Mouse (Mus musculus): ENCODE measurements around the gene Klhl29. TPM values are rescaled to one million over a fixed set of nuclear protein-coding genes. Genes with fewer than 3 reads are reported as not detected.

The Klhl29 gene
- polyA plus RNA-seq, 1 experiment = not detected

DNA sequence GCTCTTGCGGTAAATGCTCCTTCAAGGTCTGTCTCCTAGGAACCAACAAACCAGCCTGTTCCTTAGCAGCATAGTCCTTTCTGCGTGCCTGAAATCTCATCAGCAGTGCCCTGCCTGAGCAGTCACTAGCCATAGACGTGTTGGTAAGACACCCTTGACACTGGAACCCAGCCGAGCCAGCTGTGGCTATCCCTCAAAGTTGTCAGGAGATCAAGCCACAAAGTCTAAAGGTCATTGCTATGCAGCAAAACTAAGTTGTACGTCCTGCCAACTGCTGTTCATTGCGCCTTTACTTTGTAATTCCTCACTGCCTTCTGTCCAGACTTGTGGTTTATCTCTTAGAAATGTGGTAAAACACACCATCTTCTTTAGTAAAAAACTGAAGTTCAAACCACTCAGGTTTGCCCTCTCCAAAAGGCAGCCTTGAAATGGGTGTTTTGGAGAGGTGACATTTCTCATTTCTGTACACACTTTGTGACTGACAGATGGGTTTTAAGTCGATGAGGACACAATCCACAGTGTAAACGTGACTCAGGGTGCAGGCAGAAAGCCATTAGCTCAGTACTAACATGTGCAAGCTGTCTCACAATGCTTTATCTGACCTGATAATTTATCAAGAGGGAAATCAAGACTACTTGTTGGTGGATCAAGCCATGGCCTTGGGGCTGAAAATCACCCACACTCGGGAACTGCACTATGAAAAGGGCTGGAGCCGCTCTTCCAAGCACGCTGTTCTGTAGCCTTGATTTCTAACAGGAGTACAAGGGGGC is 171.2 kb downstream of the Klhl29 start:
- H3ac ChIP-seq (ENCODE audit: control insufficient read depth, insufficient read length, low read depth) = no peak overlapping the region
- H3K36me3 ChIP-seq (ENCODE audit: control insufficient read depth, insufficient read depth) = no peaks in the 10 kb centered on the region
- peaks cover 4% of the 10 kb centered on the region for H3K27me3 ChIP-seq (ENCODE audit: control insufficient read depth, insufficient read depth, insufficient read length)
- no peaks in the 10 kb centered on the region for H3K79me2 ChIP-seq (ENCODE audit: control insufficient read depth, insufficient read depth)
- H3K4me3 ChIP-seq (ENCODE audit: insufficient read depth, poor library complexity, severe bottlenecking) = no peak overlapping the region
- H3K79me3 ChIP-seq (ENCODE audit: low read depth) = no peaks in the 10 kb centered on the region
- TF ChIP-seq MYOD1 (IDR thresholded peaks at IDR 0.05; ENCODE audit: control insufficient read depth, insufficient read length, low read depth) (peak; percentile 93), USF1 (IDR thresholded peaks at IDR 0.05; ENCODE audit: low read depth) (no peak)

DNA sequence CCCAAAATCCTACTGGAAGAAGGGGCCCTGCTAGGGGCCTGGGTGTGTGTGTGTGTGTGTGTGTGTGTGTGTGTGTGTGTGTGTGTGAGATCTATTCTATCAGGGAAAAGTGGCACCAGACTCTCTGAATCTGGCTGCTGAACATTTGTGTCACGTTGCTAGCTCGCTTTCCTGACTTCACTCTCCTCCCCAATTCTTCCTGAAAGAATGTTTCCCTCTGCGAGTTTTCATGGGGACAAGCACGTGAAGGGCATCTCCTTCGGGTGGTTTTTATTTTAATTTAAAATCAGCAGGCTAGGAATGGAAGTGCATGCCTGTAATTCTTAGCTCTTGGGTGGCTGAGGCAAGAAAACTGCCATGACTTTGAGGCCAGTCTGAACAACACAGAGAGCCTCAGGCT is 172.1 kb downstream of the Klhl29 start:
- H3K4me3 ChIP-seq (ENCODE audit: insufficient read depth, poor library complexity, severe bottlenecking) = no peak overlapping the region
- H3ac ChIP-seq (ENCODE audit: control insufficient read depth, insufficient read length, low read depth) = no peak overlapping the region
- no peak for TF ChIP-seq MAX (IDR thresholded peaks at IDR 0.05)
- TF ChIP-seq CEBPB (IDR thresholded peaks at IDR 0.05; ENCODE audit: low read depth) = no peak
- TF ChIP-seq FOSL1 (IDR thresholded peaks at IDR 0.05; ENCODE audit: insufficient read depth, low read length, poor library complexity, severe bottlenecking) = no peak
- TF ChIP-seq CTCF (IDR thresholded peaks at IDR 0.05; ENCODE audit: control insufficient read depth, insufficient read depth, insufficient read length) = no peak
- TF ChIP-seq USF1 (IDR thresholded peaks at IDR 0.05; ENCODE audit: low read depth) = no peak
- TF ChIP-seq MYOD1 (IDR thresholded peaks at IDR 0.05; ENCODE audit: control insufficient read depth, insufficient read length, low read depth) = no peak
- no peak for TF ChIP-seq MYOG (IDR thresholded peaks at IDR 0.05; ENCODE audit: control insufficient read depth, extremely low read depth, insufficient read length)

DNA sequence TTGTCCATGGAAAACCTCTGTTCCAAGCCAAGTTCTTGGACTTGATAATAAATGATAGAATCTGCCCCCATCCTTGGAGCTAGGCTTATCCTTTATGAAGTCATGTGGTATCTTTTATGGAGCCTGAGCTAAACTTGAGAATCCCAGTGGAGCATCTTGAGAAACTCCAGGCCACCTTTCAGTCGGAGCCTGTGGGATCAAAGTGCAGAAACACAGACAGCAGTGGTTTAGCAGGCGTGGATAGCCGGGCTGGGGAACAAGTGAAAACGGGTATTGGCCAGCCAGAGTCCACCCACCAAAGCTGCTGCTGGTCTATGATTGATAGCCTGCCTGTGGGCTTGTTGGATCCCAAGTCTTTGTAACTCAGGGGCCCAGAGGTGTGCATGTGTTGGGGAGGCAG is 177.2 kb downstream of the Klhl29 start:
- Histone ChIP-seq H3K79me3 (ENCODE audit: low read depth) (no peaks in the 10 kb centered on the region), H3K36me3 (ENCODE audit: control insufficient read depth, insufficient read depth) (no peaks in the 10 kb centered on the region), H3K79me2 (ENCODE audit: control insufficient read depth, insufficient read depth) (no peaks in the 10 kb centered on the region), H3K27me3 (ENCODE audit: control insufficient read depth, insufficient read depth, insufficient read length) (no peaks in the 10 kb centered on the region), H3ac (ENCODE audit: control insufficient read depth, insufficient read length, low read depth) (no peak overlapping the region), H3K4me3 (ENCODE audit: insufficient read depth, poor library complexity, severe bottlenecking) (no peak overlapping the region)
- no peak for TF ChIP-seq CEBPB (IDR thresholded peaks at IDR 0.05; ENCODE audit: low read depth)
- TF ChIP-seq MYOD1 (IDR thresholded peaks at IDR 0.05; ENCODE audit: control insufficient read depth, insufficient read length, low read depth) = no peak
- no peak for TF ChIP-seq MAX (IDR thresholded peaks at IDR 0.05)
- no peak for TF ChIP-seq CTCF (IDR thresholded peaks at IDR 0.05; ENCODE audit: control insufficient read depth, insufficient read depth, insufficient read length)
- no peak for TF ChIP-seq MYOG (IDR thresholded peaks at IDR 0.05; ENCODE audit: control insufficient read depth, extremely low read depth, insufficient read length)
- TF ChIP-seq USF1 (IDR thresholded peaks at IDR 0.05; ENCODE audit: low read depth) = no peak
- TF ChIP-seq FOSL1 (IDR thresholded peaks at IDR 0.05; ENCODE audit: insufficient read depth, low read length, poor library complexity, severe bottlenecking) = no peak

More for the DNA sequence above, 172.1 kb downstream of the Klhl29 start:
- Histone ChIP-seq H3K79me3 (ENCODE audit: low read depth) (no peaks in the 10 kb centered on the region), H3K27me3 (ENCODE audit: control insufficient read depth, insufficient read depth, insufficient read length) (peaks cover 4% of the 10 kb centered on the region), H3K79me2 (ENCODE audit: control insufficient read depth, insufficient read depth) (no peaks in the 10 kb centered on the region), H3K36me3 (ENCODE audit: control insufficient read depth, insufficient read depth) (no peaks in the 10 kb centered on the region)

DNA sequence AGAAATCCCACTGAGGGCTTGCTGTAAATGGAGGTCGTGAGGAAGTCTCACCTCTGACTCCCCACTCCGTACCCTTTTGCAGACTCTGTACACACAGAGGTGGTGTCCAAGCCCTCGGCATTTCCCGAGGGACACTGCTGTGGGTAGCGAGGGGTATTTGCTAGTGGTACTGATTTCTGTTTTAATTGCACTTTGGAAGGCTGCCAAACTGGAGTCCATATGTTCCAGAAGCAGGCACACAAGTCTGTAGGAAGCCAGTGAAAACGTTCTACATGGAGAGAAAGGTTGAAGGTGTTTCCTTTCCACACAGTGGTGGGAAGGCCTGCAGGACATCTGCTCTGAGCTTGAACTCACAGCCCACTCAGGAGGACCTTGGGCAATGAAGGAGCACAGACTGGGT is 181.3 kb downstream of the Klhl29 start:
- Histone ChIP-seq H3K79me3 (ENCODE audit: low read depth) (no peaks in the 10 kb centered on the region), H3ac (ENCODE audit: control insufficient read depth, insufficient read length, low read depth) (no peak overlapping the region), H3K36me3 (ENCODE audit: control insufficient read depth, insufficient read depth) (no peaks in the 10 kb centered on the region), H3K79me2 (ENCODE audit: control insufficient read depth, insufficient read depth) (no peaks in the 10 kb centered on the region), H3K4me3 (ENCODE audit: insufficient read depth, poor library complexity, severe bottlenecking) (no peak overlapping the region), H3K27me3 (ENCODE audit: control insufficient read depth, insufficient read depth, insufficient read length) (no peaks in the 10 kb centered on the region)
- TF ChIP-seq CTCF (IDR thresholded peaks at IDR 0.05; ENCODE audit: control insufficient read depth, insufficient read depth, insufficient read length) (no peak), MYOD1 (IDR thresholded peaks at IDR 0.05; ENCODE audit: control insufficient read depth, insufficient read length, low read depth) (no peak), CEBPB (IDR thresholded peaks at IDR 0.05; ENCODE audit: low read depth) (no peak), USF1 (IDR thresholded peaks at IDR 0.05; ENCODE audit: low read depth) (no peak), MAX (IDR thresholded peaks at IDR 0.05) (no peak), MYOG (IDR thresholded peaks at IDR 0.05; ENCODE audit: control insufficient read depth, extremely low read depth, insufficient read length) (no peak), FOSL1 (IDR thresholded peaks at IDR 0.05; ENCODE audit: insufficient read depth, low read length, poor library complexity, severe bottlenecking) (no peak)

DNA sequence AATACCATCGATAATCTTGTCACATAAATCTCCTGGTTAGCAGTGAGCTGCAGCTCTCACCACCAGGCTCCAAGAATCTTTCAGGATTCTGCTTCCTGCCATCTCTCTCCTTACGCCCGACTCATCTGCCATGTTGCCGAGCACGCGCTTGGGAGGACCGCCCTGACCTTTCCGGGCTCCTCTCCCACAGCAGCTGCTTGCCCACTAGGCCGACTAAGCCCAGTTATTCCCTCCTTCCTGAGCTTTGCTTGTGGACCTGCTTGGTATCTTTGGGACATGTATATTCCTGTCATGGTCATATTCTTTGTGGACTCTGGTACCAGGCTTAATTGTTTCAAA is 183.1 kb downstream of the Klhl29 start:
- TF ChIP-seq FOSL1 (IDR thresholded peaks at IDR 0.05; ENCODE audit: insufficient read depth, low read length, poor library complexity, severe bottlenecking) = no peak
- no peak for TF ChIP-seq MYOG (IDR thresholded peaks at IDR 0.05; ENCODE audit: control insufficient read depth, extremely low read depth, insufficient read length)
- TF ChIP-seq CTCF (IDR thresholded peaks at IDR 0.05; ENCODE audit: control insufficient read depth, insufficient read depth, insufficient read length) = no peak
- no peak for TF ChIP-seq USF1 (IDR thresholded peaks at IDR 0.05; ENCODE audit: low read depth)
- no peak for TF ChIP-seq MAX (IDR thresholded peaks at IDR 0.05)
- TF ChIP-seq MYOD1 (IDR thresholded peaks at IDR 0.05; ENCODE audit: control insufficient read depth, insufficient read length, low read depth) = no peak
- no peak for TF ChIP-seq CEBPB (IDR thresholded peaks at IDR 0.05; ENCODE audit: low read depth)
- no peaks in the 10 kb centered on the region for H3K79me3 ChIP-seq (ENCODE audit: low read depth)
- H3K4me3 ChIP-seq (ENCODE audit: insufficient read depth, poor library complexity, severe bottlenecking) = no peak overlapping the region
- no peaks in the 10 kb centered on the region for H3K27me3 ChIP-seq (ENCODE audit: control insufficient read depth, insufficient read depth, insufficient read length)
- no peaks in the 10 kb centered on the region for H3K79me2 ChIP-seq (ENCODE audit: control insufficient read depth, insufficient read depth)
- H3ac ChIP-seq (ENCODE audit: control insufficient read depth, insufficient read length, low read depth) = no peak overlapping the region
- H3K36me3 ChIP-seq (ENCODE audit: control insufficient read depth, insufficient read depth) = no peaks in the 10 kb centered on the region

Measured in C2C12 (cell line).